In genomic region chr3:156754790-156755530, GRCm38 (mm10) we compare ENCODE assay signal across 16 mouse cellular contexts.
DNase-seq lines count a peak whose midpoint lies in the region; ATAC-seq and TF ChIP-seq lines count a peak whose summit lies in the region.
"Had no signal": no experiment of that assay in that cellular context is flagged by ENCODE, and none has a peak within 500 bp of the region (broad histone marks: within the 10 kb centered on the region; RNA-seq: fewer than 3 reads in every experiment).

No protein-coding gene starts in this region.

- TF ChIP-seq CTCF in midbrain, postnatal 0 days (IDR thresholded peaks at IDR 0.05), result peak; percentile 49

- peak; percentile 14 for DNase-seq in embryo, embryonic 9.5 days (ENCODE audit: extremely low spot score)
- peak; percentile 43 for DNase-seq in forelimb bud, embryonic 11.5 days (ENCODE audit: low read depth, low spot score)
- DNase-seq in midbrain, postnatal 0 days (ENCODE audit: low spot score), result no peak
- no peak for DNase-seq in heart, adult 11 months
- DNase-seq in heart, postnatal 36 days, result no peak
- DNase-seq in layer of hippocampus, adult 11-12 months (ENCODE audit: low spot score), result no peak
- DNase-seq: cerebellum, adult 11-12 months; kidney, postnatal 10 days; lung, postnatal 10 days; thymus, postnatal 14 days had no signal

- no peak overlapping the region for H3K4me3 ChIP-seq in midbrain, embryonic 12.5 days
- no peak overlapping the region for H3K4me3 ChIP-seq in midbrain, embryonic 16.5 days (ENCODE audit: low read depth, low read length)
- no peak overlapping the region for H3K4me3 ChIP-seq in midbrain, postnatal 0 days (ENCODE audit: low read depth, low read length)
- H3K4me3 ChIP-seq: intestine, embryonic 15.5 days; stomach, embryonic 15.5 days had no signal

- no peaks in the 10 kb centered on the region for H3K27me3 ChIP-seq in midbrain, embryonic 12.5 days
- no peaks in the 10 kb centered on the region for H3K27me3 ChIP-seq in midbrain, embryonic 16.5 days (ENCODE audit: control insufficient read depth, insufficient read depth, low read depth, low read length)
- H3K27me3 ChIP-seq in midbrain, postnatal 0 days (ENCODE audit: insufficient read depth, low read length), result no peaks in the 10 kb centered on the region
- H3K27me3 ChIP-seq: intestine, embryonic 15.5 days; stomach, embryonic 15.5 days had no signal

- H3K9me3 ChIP-seq in midbrain, embryonic 12.5 days, result no peaks in the 10 kb centered on the region
- H3K9me3 ChIP-seq in midbrain, embryonic 16.5 days (replicated peaks; ENCODE audit: control insufficient read depth, low read length, poor library complexity, severe bottlenecking), result no peaks in the 10 kb centered on the region
- no peaks in the 10 kb centered on the region for H3K9me3 ChIP-seq in midbrain, postnatal 0 days (ENCODE audit: low read length)
- H3K9me3 ChIP-seq: intestine, embryonic 15.5 days; stomach, embryonic 15.5 days had no signal

- 0 out of 2 replicates have a peak, but pooled peaks cover 2% of the 10 kb centered on the region for H3K4me1 ChIP-seq in midbrain, embryonic 12.5 days
- peaks cover 4% of the 10 kb centered on the region; the same call in 1 of the 2 replicates for H3K4me1 ChIP-seq in midbrain, embryonic 16.5 days (ENCODE audit: control insufficient read depth, insufficient read depth, low read length)
- H3K4me1 ChIP-seq in midbrain, postnatal 0 days (ENCODE audit: insufficient read depth, low read length), result no peaks in the 10 kb centered on the region
- H3K4me1 ChIP-seq: intestine, embryonic 15.5 days; stomach, embryonic 15.5 days had no signal

- 79% methylated on average over 1 of the region's 1 CpGs for WGBS in midbrain, embryonic 12.5 days
- 64% methylated on average over 1 of the region's 1 CpGs for WGBS in midbrain, embryonic 16.5 days
- 58% methylated on average over 1 of the region's 1 CpGs for WGBS in midbrain, postnatal 0 days

- intact Hi-C loops in heart, postnatal 36 days (cut with DNase I), result no loop called here

- ATAC-seq in midbrain, embryonic 12.5 days (ENCODE audit: low FRiP score, low read depth), result peak; percentile 64; the same call in 1 of the 2 replicates
- no peak for ATAC-seq in midbrain, embryonic 16.5 days
- no peak for ATAC-seq in midbrain, postnatal 0 days (ENCODE audit: low FRiP score)
- ATAC-seq: intestine, embryonic 15.5 days had no signal

- no peak overlapping the region for H3K27ac ChIP-seq in midbrain, embryonic 12.5 days (replicated peaks)
- no peak overlapping the region for H3K27ac ChIP-seq in midbrain, embryonic 16.5 days (ENCODE audit: low read length)
- no peak overlapping the region for H3K27ac ChIP-seq in midbrain, postnatal 0 days (ENCODE audit: low read depth, low read length)
- H3K27ac ChIP-seq: intestine, embryonic 15.5 days; liver, embryonic 14.5 days; stomach, embryonic 15.5 days had no signal

- no peak overlapping the region for H3K9ac ChIP-seq in midbrain, embryonic 12.5 days (replicated peaks)
- H3K9ac ChIP-seq in midbrain, embryonic 16.5 days (ENCODE audit: low read depth, low read length), result no peak overlapping the region
- H3K9ac ChIP-seq in midbrain, postnatal 0 days (replicated peaks; ENCODE audit: low read length, poor library complexity, severe bottlenecking), result no peak overlapping the region
- H3K9ac ChIP-seq: intestine, embryonic 15.5 days; liver, embryonic 14.5 days; stomach, embryonic 15.5 days had no signal

- no peak overlapping the region for H3K4me2 ChIP-seq in midbrain, embryonic 12.5 days (replicated peaks)
- no peak overlapping the region for H3K4me2 ChIP-seq in midbrain, embryonic 16.5 days (ENCODE audit: low read length)
- no peak overlapping the region for H3K4me2 ChIP-seq in midbrain, postnatal 0 days (ENCODE audit: low read depth, low read length, poor library complexity, severe bottlenecking)
- H3K4me2 ChIP-seq: intestine, embryonic 15.5 days; stomach, embryonic 15.5 days had no signal

- no peaks in the 10 kb centered on the region for H3K36me3 ChIP-seq in midbrain, embryonic 12.5 days
- no peaks in the 10 kb centered on the region for H3K36me3 ChIP-seq in midbrain, embryonic 16.5 days (ENCODE audit: control insufficient read depth, insufficient read depth, low read length)
- no peaks in the 10 kb centered on the region for H3K36me3 ChIP-seq in midbrain, postnatal 0 days (ENCODE audit: insufficient read depth, low read length)
- H3K36me3 ChIP-seq: G1E; intestine, embryonic 15.5 days; stomach, embryonic 15.5 days had no signal

Comparison
In these comparisons a context has a peak if more than half of its experiments do, and no peak if none do; other contexts are left out.
1. DNase-seq: peak in embryo, embryonic 9.5 days (single experiment) and forelimb bud, embryonic 11.5 days (single experiment); none in midbrain, postnatal 0 days (single experiment), heart, adult 11 months (single experiment), heart, postnatal 36 days (0 of 2) and layer of hippocampus, adult 11-12 months (single experiment).